Mouse (Mus musculus): ENCODE data around the gene Kazn. TPM values are rescaled to one million over a fixed set of nuclear protein-coding genes. Genes with fewer than 3 reads are reported as not detected.

The Kazn gene
- polyA plus RNA-seq, 1 experiment from 2014 or later, result 16.4 TPM

GRCm38 (mm10) chr4:142083762-142084130 is 155.5 kb downstream of the Kazn start:
- peak overlapping the region; percentile 88 for H3K27ac ChIP-seq (replicated peaks)
- H3K4me1 ChIP-seq, result peaks cover 56% of the 10 kb centered on the region
- under 1% methylated on average over 24 of the region's 29 CpGs for WGBS
- peak overlapping the region; percentile 65 for H3K4me3 ChIP-seq (replicated peaks)
- H3K9me3 ChIP-seq (replicated peaks), result no peaks in the 10 kb centered on the region
- H3K9ac ChIP-seq, result peak overlapping the region; percentile 57
- no peaks in the 10 kb centered on the region for H3K27me3 ChIP-seq
- H3K4me2 ChIP-seq (replicated peaks), result peak overlapping the region; percentile 97
- no peaks in the 10 kb centered on the region for H3K36me3 ChIP-seq
- ATAC-seq (ENCODE audit: insufficient number of reproducible peaks, low FRiP score, low TSS enrichment, low read depth), result peak; percentile 69

GRCm38 (mm10) chr4:142083193-142083592 is 156.0 kb downstream of the Kazn start:
- Histone ChIP-seq H3K4me3 (replicated peaks) (peak overlapping the region; percentile 65), H3K4me1 (peaks cover 59% of the 10 kb centered on the region), H3K4me2 (replicated peaks) (peak overlapping the region; percentile 97), H3K36me3 (no peaks in the 10 kb centered on the region), H3K27me3 (no peaks in the 10 kb centered on the region), H3K27ac (replicated peaks) (no peak overlapping the region), H3K9ac (no peak overlapping the region), H3K9me3 (replicated peaks) (no peaks in the 10 kb centered on the region)
- WGBS, result 46% methylated on average over 6 of the region's 6 CpGs
- ATAC-seq (ENCODE audit: insufficient number of reproducible peaks, low FRiP score, low TSS enrichment, low read depth), result no peak; the same call in 1 of the 2 replicates

- peak overlapping the region; percentile 97; the same call in 1 of the 2 replicates for H3K4me2 ChIP-seq (replicated peaks)
- no peak overlapping the region for H3K27ac ChIP-seq (replicated peaks)
- WGBS, result 58% methylated on average over 4 of the region's 4 CpGs
- no peak for ATAC-seq (ENCODE audit: insufficient number of reproducible peaks, low FRiP score, low TSS enrichment, low read depth)
- H3K4me3 ChIP-seq (replicated peaks), result no peak overlapping the region
- no peaks in the 10 kb centered on the region for H3K36me3 ChIP-seq
- no peak overlapping the region for H3K9ac ChIP-seq
- no peaks in the 10 kb centered on the region for H3K27me3 ChIP-seq
- no peaks in the 10 kb centered on the region for H3K9me3 ChIP-seq (replicated peaks)
- peaks cover 64% of the 10 kb centered on the region for H3K4me1 ChIP-seq
These were observed 156.5 kb downstream of the Kazn start for GRCm38 (mm10) chr4:142082703-142083102.

- Histone ChIP-seq H3K4me3 (replicated peaks) (no peak overlapping the region), H3K9ac (no peak overlapping the region), H3K4me1 (peaks cover 74% of the 10 kb centered on the region), H3K27me3 (no peaks in the 10 kb centered on the region), H3K4me2 (replicated peaks) (peak overlapping the region; percentile 21), H3K9me3 (replicated peaks) (no peaks in the 10 kb centered on the region), H3K36me3 (no peaks in the 10 kb centered on the region), H3K27ac (replicated peaks) (no peak overlapping the region)
- WGBS, result 37% methylated on average over 13 of the region's 13 CpGs
- no peak for ATAC-seq (ENCODE audit: insufficient number of reproducible peaks, low FRiP score, low TSS enrichment, low read depth)
These were observed 157.4 kb downstream of the Kazn start for GRCm38 (mm10) chr4:142081631-142082283.

GRCm38 (mm10) chr4:142080901-142081630 is 158.1 kb downstream of the Kazn start:
- Histone ChIP-seq H3K27ac (replicated peaks) (no peak overlapping the region), H3K36me3 (no peaks in the 10 kb centered on the region), H3K4me2 (replicated peaks) (peak overlapping the region; percentile 21), H3K4me1 (peaks cover 74% of the 10 kb centered on the region), H3K9me3 (replicated peaks) (no peaks in the 10 kb centered on the region), H3K9ac (no peak overlapping the region), H3K4me3 (replicated peaks) (no peak overlapping the region), H3K27me3 (no peaks in the 10 kb centered on the region)
- whole genome bisulfite sequencing, result 29% methylated on average over 14 of the region's 18 CpGs
- ATAC-seq (ENCODE audit: insufficient number of reproducible peaks, low FRiP score, low TSS enrichment, low read depth), result no peak

- Histone ChIP-seq H3K4me3 (replicated peaks) (no peak overlapping the region), H3K4me2 (replicated peaks) (no peak overlapping the region), H3K9ac (no peak overlapping the region), H3K36me3 (no peaks in the 10 kb centered on the region), H3K9me3 (replicated peaks) (no peaks in the 10 kb centered on the region), H3K27me3 (no peaks in the 10 kb centered on the region), H3K27ac (replicated peaks) (no peak overlapping the region), H3K4me1 (peaks cover 77% of the 10 kb centered on the region)
- WGBS, result 72% methylated on average over 4 of the region's 4 CpGs
- ATAC-seq (ENCODE audit: insufficient number of reproducible peaks, low FRiP score, low TSS enrichment, low read depth), result no peak
These were observed 158.8 kb downstream of the Kazn start for GRCm38 (mm10) chr4:142080487-142080767.

GRCm38 (mm10) chr4:142079629-142080486 is 159.3 kb downstream of the Kazn start:
- H3K27me3 ChIP-seq, result no peaks in the 10 kb centered on the region
- H3K9me3 ChIP-seq (replicated peaks), result no peaks in the 10 kb centered on the region
- H3K9ac ChIP-seq, result no peak overlapping the region
- ATAC-seq (ENCODE audit: insufficient number of reproducible peaks, low FRiP score, low TSS enrichment, low read depth), result no peak
- no peak overlapping the region for H3K27ac ChIP-seq (replicated peaks)
- WGBS, result 64% methylated on average over 14 of the region's 14 CpGs
- H3K4me1 ChIP-seq, result peaks cover 77% of the 10 kb centered on the region
- no peaks in the 10 kb centered on the region for H3K36me3 ChIP-seq
- no peak overlapping the region for H3K4me3 ChIP-seq (replicated peaks)
- no peak overlapping the region for H3K4me2 ChIP-seq (replicated peaks)

GRCm38 (mm10) chr4:142077572-142078271 is 161.5 kb downstream of the Kazn start:
- peak overlapping the region; percentile 27 for H3K4me2 ChIP-seq (replicated peaks)
- 20% methylated on average over 18 of the region's 18 CpGs for WGBS
- no peaks in the 10 kb centered on the region for H3K9me3 ChIP-seq (replicated peaks)
- peak overlapping the region; percentile 73; the same call in 1 of the 2 replicates for H3K27ac ChIP-seq (replicated peaks)
- H3K27me3 ChIP-seq, result no peaks in the 10 kb centered on the region
- ATAC-seq (ENCODE audit: insufficient number of reproducible peaks, low FRiP score, low TSS enrichment, low read depth), result peak; percentile 64
- no peak overlapping the region for H3K4me3 ChIP-seq (replicated peaks)
- H3K9ac ChIP-seq, result no peak overlapping the region
- peaks cover 64% of the 10 kb centered on the region for H3K4me1 ChIP-seq
- no peaks in the 10 kb centered on the region for H3K36me3 ChIP-seq

- Histone ChIP-seq H3K4me1 (peaks cover 56% of the 10 kb centered on the region), H3K27ac (replicated peaks) (no peak overlapping the region), H3K4me3 (replicated peaks) (no peak overlapping the region), H3K4me2 (replicated peaks) (no peak overlapping the region), H3K9ac (no peak overlapping the region), H3K27me3 (no peaks in the 10 kb centered on the region), H3K36me3 (no peaks in the 10 kb centered on the region), H3K9me3 (replicated peaks) (no peaks in the 10 kb centered on the region)
- WGBS, result 61% methylated on average over 1 of the region's 1 CpGs
- no peak for ATAC-seq (ENCODE audit: insufficient number of reproducible peaks, low FRiP score, low TSS enrichment, low read depth)
These were observed 162.3 kb downstream of the Kazn start for GRCm38 (mm10) chr4:142076883-142077282.

GRCm38 (mm10) chr4:142075931-142076330 is 163.3 kb downstream of the Kazn start:
- H3K27ac ChIP-seq (replicated peaks), result no peak overlapping the region
- H3K4me1 ChIP-seq, result peaks cover 56% of the 10 kb centered on the region
- 71% methylated on average over 11 of the region's 11 CpGs for WGBS
- no peaks in the 10 kb centered on the region for H3K9me3 ChIP-seq (replicated peaks)
- no peak overlapping the region for H3K4me3 ChIP-seq (replicated peaks)
- H3K36me3 ChIP-seq, result no peaks in the 10 kb centered on the region
- H3K27me3 ChIP-seq, result no peaks in the 10 kb centered on the region
- no peak for ATAC-seq (ENCODE audit: insufficient number of reproducible peaks, low FRiP score, low TSS enrichment, low read depth)
- H3K4me2 ChIP-seq (replicated peaks), result no peak overlapping the region
- H3K9ac ChIP-seq, result no peak overlapping the region
